Mouse (Mus musculus) stomach, embryonic 15.5 days (tissue): ENCODE data around the gene Nsun5. TPM values are rescaled to one million over a fixed set of nuclear protein-coding genes. Genes with fewer than 3 reads are reported as not detected.
A peak's percentile ranks its signal among the peaks of the same experiment; 100 is the strongest.

Experiments
- ATAC-seq: fragments of 200-750 bp; cut with Nextera tagmentation; 2 replicates; pipeline ENCODE4 v1.8.0; 2017; ENCODE audit warnings: low read depth, moderate number of reproducible peaks, moderate TSS enrichment; ENCODE audit not compliant: insufficient read depth, low FRiP score
- H3K27ac ChIP-seq: fragments of 300-500 bp; sonication (generic); 2 replicates; pipeline ENCODE4 v1.5.1; 2015; ENCODE audit warnings: mild to moderate bottlenecking, inconsistent platforms
- H3K27me3 ChIP-seq: fragments of 300-500 bp; sonication (generic); replicated peaks from 2 replicates; pipeline ENCODE4 v1.6.1; 2015; ENCODE audit warnings: inconsistent platforms
- H3K36me3 ChIP-seq: fragments of 300-500 bp; sonication (generic); 2 replicates; pipeline ENCODE4 v1.6.1; 2015; ENCODE audit warnings: inconsistent platforms
- H3K4me1 ChIP-seq: fragments of 300-500 bp; sonication (generic); 2 replicates; pipeline ENCODE4 v1.6.1; 2015; ENCODE audit warnings: inconsistent platforms
- H3K4me2 ChIP-seq: fragments of 300-500 bp; sonication (generic); 2 replicates; pipeline ENCODE4 v1.6.1; 2015; ENCODE audit warnings: mild to moderate bottlenecking, inconsistent platforms
- H3K4me3 ChIP-seq: fragments of 300-500 bp; sonication (generic); replicated peaks from 2 replicates; pipeline ENCODE4 v1.5.1; 2015; ENCODE audit warnings: inconsistent platforms
- H3K9ac ChIP-seq: fragments of 300-500 bp; sonication (generic); 2 replicates; pipeline ENCODE4 v1.6.1; 2015; ENCODE audit warnings: inconsistent platforms
- H3K9me3 ChIP-seq: fragments of 300-500 bp; sonication (generic); 2 replicates; pipeline ENCODE4 v1.6.1; 2016; ENCODE audit warnings: inconsistent platforms
- WGBS: fragments of 180-500 bp; shearing (Covaris S2); methylation state at CpG from one replicate; pipeline ENCODE4 v1.1.7; 2015; 5-methylcytosine and 5-hydroxymethylcytosine counted together
- polyA plus RNA-seq: library from polyadenylated mRNA; unstranded; fragments of >200 nt; fragmentation: Nextera tagmentation; extraction: Ambion mirVana; gene quantifications from 2 replicates; pipeline ENCODE4 v1.2.1, GENCODE M21; 2015

Gene Nsun5
- 29.0 and 32.0 TPM in 2 replicates for polyA plus RNA-seq

GRCm38 (mm10) chr5:135369787-135370654, at the start of gene Nsun5:
Gene Nsun5 (plus strand): TSS chr5:135369953.
- H3K36me3 ChIP-seq: peaks cover 25% of the 10 kb centered on the region
- H3K4me3 ChIP-seq: peak within 1 kb of the TSS; percentile 95
- under 1% methylated on average over 64 of the region's 64 CpGs for WGBS
- H3K9ac ChIP-seq: peak within 1 kb of the TSS; percentile 94
- ATAC-seq: peak; percentile 65
- H3K9me3 ChIP-seq: no peaks in the 10 kb centered on the region
- H3K4me2 ChIP-seq: peak within 1 kb of the TSS; percentile 79
- no peaks in the 10 kb centered on the region for H3K27me3 ChIP-seq
- peaks cover 12% of the 10 kb centered on the region for H3K4me1 ChIP-seq
- peak within 1 kb of the TSS; percentile 88 for H3K27ac ChIP-seq

- no peak overlapping the region for H3K27ac ChIP-seq
- H3K4me3 ChIP-seq: no peak overlapping the region
- WGBS: 85% methylated on average over 1 of the region's 1 CpGs
- ATAC-seq: no peak
- no peaks in the 10 kb centered on the region for H3K36me3 ChIP-seq
- no peaks in the 10 kb centered on the region for H3K27me3 ChIP-seq
- H3K4me2 ChIP-seq: no peak overlapping the region
- H3K9me3 ChIP-seq: no peaks in the 10 kb centered on the region
- H3K9ac ChIP-seq: no peak overlapping the region
- no peaks in the 10 kb centered on the region for H3K4me1 ChIP-seq
Measured at GRCm38 (mm10) chr5:135322197-135322596, 47.6 kb upstream of the Nsun5 start.

GRCm38 (mm10) chr5:135326121-135326659, 43.6 kb upstream of the Nsun5 start:
- H3K4me2 ChIP-seq: no peak overlapping the region
- H3K9me3 ChIP-seq: no peaks in the 10 kb centered on the region
- no peaks in the 10 kb centered on the region for H3K36me3 ChIP-seq
- H3K4me3 ChIP-seq: no peak overlapping the region
- no peaks in the 10 kb centered on the region for H3K4me1 ChIP-seq
- ATAC-seq: no peak
- H3K27me3 ChIP-seq: no peaks in the 10 kb centered on the region
- 28% methylated on average over 3 of the region's 3 CpGs for WGBS
- no peak overlapping the region for H3K9ac ChIP-seq
- no peak overlapping the region for H3K27ac ChIP-seq

- ATAC-seq: no peak
- 81% methylated on average over 4 of the region's 4 CpGs for WGBS
- Histone ChIP-seq H3K9me3 (no peaks in the 10 kb centered on the region), H3K4me3 (no peak overlapping the region), H3K27me3 (no peaks in the 10 kb centered on the region), H3K4me2 (no peak overlapping the region), H3K4me1 (no peaks in the 10 kb centered on the region), H3K9ac (no peak overlapping the region), H3K27ac (no peak overlapping the region), H3K36me3 (no peaks in the 10 kb centered on the region)
Measured at GRCm38 (mm10) chr5:135329471-135329870, 40.3 kb upstream of the Nsun5 start.

- Histone ChIP-seq H3K36me3 (no peaks in the 10 kb centered on the region), H3K4me2 (no peak overlapping the region), H3K27me3 (no peaks in the 10 kb centered on the region), H3K4me1 (no peaks in the 10 kb centered on the region), H3K27ac (no peak overlapping the region), H3K9me3 (no peaks in the 10 kb centered on the region), H3K9ac (no peak overlapping the region), H3K4me3 (no peak overlapping the region)
- WGBS: 84% methylated on average over 5 of the region's 5 CpGs
- no peak for ATAC-seq
Measured at GRCm38 (mm10) chr5:135330201-135330600, 39.6 kb upstream of the Nsun5 start.

GRCm38 (mm10) chr5:135331161-135331560, 38.6 kb upstream of the Nsun5 start:
- no peaks in the 10 kb centered on the region for H3K36me3 ChIP-seq
- 77% methylated on average over 6 of the region's 6 CpGs for WGBS
- H3K9ac ChIP-seq: no peak overlapping the region
- H3K4me2 ChIP-seq: no peak overlapping the region
- no peak overlapping the region for H3K4me3 ChIP-seq
- no peak overlapping the region for H3K27ac ChIP-seq
- ATAC-seq: no peak
- no peaks in the 10 kb centered on the region for H3K27me3 ChIP-seq
- no peaks in the 10 kb centered on the region for H3K9me3 ChIP-seq
- H3K4me1 ChIP-seq: no peaks in the 10 kb centered on the region

GRCm38 (mm10) chr5:135337575-135337974, 32.2 kb upstream of the Nsun5 start:
- H3K27ac ChIP-seq: no peak overlapping the region
- WGBS: 30% methylated on average over 3 of the region's 3 CpGs

GRCm38 (mm10) chr5:135345989-135346388, 23.8 kb upstream of the Nsun5 start:
- H3K27ac ChIP-seq: no peak overlapping the region
- ATAC-seq: no peak
- no peaks in the 10 kb centered on the region for H3K27me3 ChIP-seq

More at GRCm38 (mm10) chr5:135337575-135337974, 32.2 kb upstream of the Nsun5 start:
- no peaks in the 10 kb centered on the region for H3K4me1 ChIP-seq
- ATAC-seq: no peak
- H3K36me3 ChIP-seq: no peaks in the 10 kb centered on the region
- H3K9me3 ChIP-seq: no peaks in the 10 kb centered on the region
- H3K4me2 ChIP-seq: no peak overlapping the region
- no peak overlapping the region for H3K9ac ChIP-seq
- H3K4me3 ChIP-seq: no peak overlapping the region
- H3K27me3 ChIP-seq: no peaks in the 10 kb centered on the region

GRCm38 (mm10) chr5:135346430-135346829, 23.3 kb upstream of the Nsun5 start:
- H3K27ac ChIP-seq: no peak overlapping the region
- no peak overlapping the region for H3K4me3 ChIP-seq
- H3K4me1 ChIP-seq: no peaks in the 10 kb centered on the region
- ATAC-seq: no peak
- H3K9ac ChIP-seq: no peak overlapping the region
- H3K36me3 ChIP-seq: no peaks in the 10 kb centered on the region
- WGBS: 17% methylated on average over 1 of the region's 1 CpGs
- H3K4me2 ChIP-seq: no peak overlapping the region
- H3K9me3 ChIP-seq: no peaks in the 10 kb centered on the region
- no peaks in the 10 kb centered on the region for H3K27me3 ChIP-seq

More at GRCm38 (mm10) chr5:135345989-135346388, 23.8 kb upstream of the Nsun5 start:
- Histone ChIP-seq H3K4me2 (no peak overlapping the region), H3K4me1 (no peaks in the 10 kb centered on the region), H3K9ac (no peak overlapping the region), H3K4me3 (no peak overlapping the region), H3K9me3 (no peaks in the 10 kb centered on the region), H3K36me3 (no peaks in the 10 kb centered on the region)
- 66% methylated on average over 7 of the region's 7 CpGs for WGBS

GRCm38 (mm10) chr5:135347511-135348011, 22.2 kb upstream of the Nsun5 start:
- Histone ChIP-seq H3K4me2 (no peak overlapping the region), H3K9ac (no peak overlapping the region), H3K4me3 (no peak overlapping the region), H3K27ac (no peak overlapping the region), H3K9me3 (no peaks in the 10 kb centered on the region), H3K36me3 (no peaks in the 10 kb centered on the region), H3K4me1 (no peaks in the 10 kb centered on the region), H3K27me3 (no peaks in the 10 kb centered on the region)
- 68% methylated on average over 4 of the region's 4 CpGs for WGBS
- ATAC-seq: no peak

- WGBS: 87% methylated on average over 35 of the region's 35 CpGs
- H3K4me1 ChIP-seq: no peaks in the 10 kb centered on the region
- no peak within 1 kb of the TSS for H3K9ac ChIP-seq
- no peak within 1 kb of the TSS for H3K4me2 ChIP-seq
- no peak for ATAC-seq
- H3K27me3 ChIP-seq: no peaks in the 10 kb centered on the region
- H3K27ac ChIP-seq: no peak within 1 kb of the TSS
- no peaks in the 10 kb centered on the region for H3K9me3 ChIP-seq
- no peak within 1 kb of the TSS for H3K4me3 ChIP-seq
- no peaks in the 10 kb centered on the region for H3K36me3 ChIP-seq
Measured at GRCm38 (mm10) chr5:135349862-135350261, 19.9 kb upstream of the Nsun5 start, which contains the start of gene Fkbp6. Gene Fkbp6 (minus strand): TSS chr5:135350044.

- H3K9ac ChIP-seq: no peak overlapping the region
- H3K27me3 ChIP-seq: no peaks in the 10 kb centered on the region
- H3K27ac ChIP-seq: no peak overlapping the region
- H3K4me3 ChIP-seq: no peak overlapping the region
- 68% methylated on average over 13 of the region's 13 CpGs for WGBS
- no peaks in the 10 kb centered on the region for H3K36me3 ChIP-seq
- ATAC-seq: peak; percentile 60; the same call in 1 of the 2 replicates
- no peaks in the 10 kb centered on the region for H3K9me3 ChIP-seq
- no peak overlapping the region for H3K4me2 ChIP-seq
- no peaks in the 10 kb centered on the region for H3K4me1 ChIP-seq
Measured at GRCm38 (mm10) chr5:135351606-135352005, 18.1 kb upstream of the Nsun5 start.
